Mouse (Mus musculus): ENCODE results near the gene Shld1. TPM values are rescaled to one million over a fixed set of nuclear protein-coding genes. Genes with fewer than 3 reads are reported as not detected.
A peak's percentile ranks its signal among the peaks of the same experiment; 100 is the strongest.

The Shld1 gene
- total RNA-seq, 2 experiments from 2014 or later: 5.0 TPM

DNA sequence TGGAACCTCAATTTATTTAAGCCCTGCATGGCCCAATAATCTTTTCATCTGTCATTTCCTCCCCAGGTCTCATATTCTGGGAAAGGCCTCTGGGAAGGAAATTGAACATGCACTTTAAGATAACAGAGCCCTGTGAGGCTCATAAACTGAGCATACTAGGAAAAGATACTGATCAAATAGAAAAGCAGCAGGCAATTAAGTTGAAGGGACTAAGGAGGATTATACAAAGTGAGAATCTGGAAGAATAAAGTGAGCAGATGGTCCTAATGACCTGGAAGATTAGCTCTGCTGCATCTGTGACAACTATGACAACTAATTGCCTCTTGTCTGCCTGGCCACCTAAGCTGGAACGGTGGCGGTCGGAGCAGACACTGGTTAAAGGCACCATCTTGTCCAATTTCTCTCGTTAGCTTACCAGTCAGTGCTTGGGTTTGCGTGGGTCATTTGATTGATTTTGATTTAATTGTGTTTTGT, 37.3 kb downstream of the Shld1 start:
- no peak for DNase-seq

DNA sequence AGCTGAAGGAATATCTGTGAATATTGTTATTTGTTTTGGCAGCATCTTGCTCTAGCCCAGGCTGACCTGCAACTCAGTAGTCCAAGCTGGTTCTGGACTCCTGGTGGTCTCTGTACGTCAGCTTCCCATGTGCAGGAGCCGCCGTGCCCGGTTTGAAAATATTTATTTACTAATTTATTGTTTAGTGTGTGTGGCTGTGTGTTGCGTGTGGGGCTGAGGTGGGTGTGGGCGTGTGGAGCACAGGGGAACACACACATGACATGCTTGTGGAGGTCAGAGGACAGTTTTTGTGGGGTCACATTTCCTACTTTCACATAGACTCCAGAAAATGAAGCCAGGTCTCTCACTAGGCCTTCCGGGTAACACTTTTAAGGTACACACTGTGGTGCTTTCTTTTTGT, 37.8 kb downstream of the Shld1 start:
- DNase-seq: no peak

DNA sequence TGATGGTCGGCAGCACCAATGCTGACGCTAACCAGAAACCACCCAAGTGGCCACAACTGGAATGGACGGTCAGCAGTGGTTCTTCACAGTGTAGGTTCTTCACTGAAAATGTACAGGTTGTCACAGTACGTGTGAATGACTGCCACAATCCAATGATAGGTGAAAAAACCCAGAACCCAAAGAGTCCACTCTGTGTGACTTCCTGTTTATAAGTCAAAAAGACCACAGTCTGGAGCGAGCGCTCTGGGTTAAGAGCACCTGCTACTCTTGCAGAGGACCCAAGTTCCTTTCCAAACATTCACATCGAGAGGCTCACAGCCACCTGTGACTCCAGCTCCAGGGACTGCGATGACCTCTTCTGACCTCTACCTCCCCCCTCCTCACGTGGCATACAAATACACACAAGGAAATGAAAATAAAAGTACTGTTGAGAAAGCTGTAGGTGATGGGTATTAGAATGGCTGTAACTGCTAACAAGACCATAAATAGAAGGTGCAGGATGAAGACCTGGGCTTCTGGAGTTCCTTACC, 38.7 kb downstream of the Shld1 start:
- DNase-seq: no peak

DNA sequence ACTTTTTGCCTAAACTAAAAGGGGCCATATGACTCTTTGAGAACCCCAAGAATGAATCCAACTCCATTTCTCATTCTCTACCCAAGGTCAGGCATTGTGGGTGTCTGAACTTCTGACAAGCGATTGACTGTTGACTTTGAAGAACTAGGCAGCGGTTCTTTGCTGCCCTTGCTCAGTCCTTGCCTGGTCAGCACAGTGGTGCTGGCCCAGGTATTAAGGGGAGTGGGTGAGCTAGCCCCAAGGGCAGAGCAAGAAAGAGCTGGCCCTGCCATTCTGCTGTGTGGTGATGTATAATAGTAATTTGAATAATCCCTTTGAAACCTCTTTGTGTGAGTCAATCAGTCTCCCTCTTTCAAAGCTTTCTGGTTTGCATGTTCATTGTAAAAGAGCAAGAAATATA, 39.4 kb downstream of the Shld1 start:
- DNase-seq: no peak

DNA sequence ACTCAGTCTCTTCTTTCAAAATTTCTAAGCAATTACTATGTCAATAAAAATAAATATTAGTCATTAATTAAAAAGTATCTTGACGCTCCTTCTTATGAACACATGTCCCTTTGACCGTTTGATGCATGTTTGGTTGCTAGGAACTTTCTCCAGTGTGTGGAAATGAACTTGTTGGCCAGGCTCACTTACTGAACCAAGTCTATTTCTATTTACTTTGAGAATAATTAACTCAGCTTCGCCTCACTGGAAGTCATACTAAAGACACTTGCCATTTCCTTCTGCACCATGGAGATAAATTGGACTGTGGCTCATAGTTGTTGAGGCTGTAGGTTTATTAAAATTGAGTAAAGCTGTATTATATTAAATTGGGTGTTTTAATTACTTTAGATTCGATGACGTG, 46.2 kb downstream of the Shld1 start:
- no peak for DNase-seq

DNA sequence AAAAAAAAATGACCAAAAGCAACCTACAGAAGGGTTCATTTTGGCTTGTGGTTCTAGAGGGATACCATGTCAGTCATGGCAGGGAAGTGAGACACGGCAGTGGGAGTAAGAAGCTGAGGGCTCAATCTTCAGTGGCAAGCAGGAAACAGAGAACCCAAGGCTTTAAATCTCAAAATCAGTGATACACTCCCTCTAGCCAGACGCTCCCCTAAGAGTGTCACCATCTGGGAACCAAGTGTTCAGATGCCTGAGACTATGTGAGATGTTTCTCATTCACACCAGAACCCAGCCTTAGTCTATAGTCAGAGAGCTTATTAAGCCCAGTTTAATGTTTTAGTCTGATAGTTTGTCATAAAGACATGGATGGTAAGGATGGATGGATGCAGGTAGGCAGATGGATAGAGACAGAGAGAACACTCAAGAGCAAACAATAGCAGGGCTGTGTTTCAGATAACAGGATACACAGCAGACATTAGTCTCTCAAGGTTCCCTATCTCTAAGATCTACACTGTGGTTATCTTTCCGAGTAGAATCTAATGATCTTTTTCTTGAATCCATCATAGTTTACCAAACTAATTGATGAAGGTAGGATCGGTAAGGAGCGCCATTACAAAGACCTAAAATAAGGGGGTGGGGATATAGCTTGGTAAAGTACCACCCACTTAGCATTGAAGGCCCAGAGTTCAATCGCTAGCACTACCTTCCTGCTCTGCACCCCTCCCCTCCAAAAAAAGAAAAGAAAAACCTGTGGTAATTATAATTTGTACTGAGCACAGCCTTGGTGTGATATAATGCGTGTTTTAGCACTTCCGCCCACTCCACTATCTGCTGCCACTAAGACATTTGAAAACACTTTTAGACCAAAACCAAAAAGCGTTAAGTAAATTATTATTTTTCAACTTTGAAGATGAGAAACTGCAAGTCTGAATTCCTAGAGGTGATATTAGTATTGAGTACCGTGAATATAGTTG, 47.2 kb downstream of the Shld1 start:
- no peak for DNase-seq

DNA sequence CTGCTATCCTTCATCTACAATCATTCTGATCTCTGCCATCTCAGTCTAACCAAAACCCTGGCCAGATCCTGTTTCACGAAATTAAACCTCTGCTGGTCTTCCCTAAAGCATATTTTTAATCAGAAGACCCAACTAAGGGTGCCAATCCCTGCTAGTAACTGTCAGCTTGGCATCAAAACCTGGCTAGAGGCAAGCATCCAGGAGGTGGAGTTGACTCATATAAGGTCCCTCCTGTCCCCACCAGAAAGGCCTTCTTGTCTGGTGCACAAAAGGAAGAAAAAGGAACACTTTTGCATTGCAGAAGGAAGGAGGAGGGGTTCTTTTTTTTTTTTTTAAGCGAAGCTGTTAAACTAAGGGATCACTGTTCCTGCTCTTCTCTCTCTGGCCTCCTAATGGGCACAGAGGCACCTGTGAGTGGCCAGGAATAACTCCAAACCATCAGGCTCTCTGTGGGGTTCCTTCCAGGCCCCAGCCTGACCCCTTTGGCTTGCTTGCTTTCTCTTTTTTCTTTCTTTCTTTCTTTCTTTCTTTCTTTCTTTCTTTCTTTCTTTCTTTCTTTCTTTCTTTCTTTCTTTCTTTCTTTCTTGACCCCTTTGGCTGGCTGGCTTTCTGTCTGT, 52.2 kb downstream of the Shld1 start:
- no peak for DNase-seq

DNA sequence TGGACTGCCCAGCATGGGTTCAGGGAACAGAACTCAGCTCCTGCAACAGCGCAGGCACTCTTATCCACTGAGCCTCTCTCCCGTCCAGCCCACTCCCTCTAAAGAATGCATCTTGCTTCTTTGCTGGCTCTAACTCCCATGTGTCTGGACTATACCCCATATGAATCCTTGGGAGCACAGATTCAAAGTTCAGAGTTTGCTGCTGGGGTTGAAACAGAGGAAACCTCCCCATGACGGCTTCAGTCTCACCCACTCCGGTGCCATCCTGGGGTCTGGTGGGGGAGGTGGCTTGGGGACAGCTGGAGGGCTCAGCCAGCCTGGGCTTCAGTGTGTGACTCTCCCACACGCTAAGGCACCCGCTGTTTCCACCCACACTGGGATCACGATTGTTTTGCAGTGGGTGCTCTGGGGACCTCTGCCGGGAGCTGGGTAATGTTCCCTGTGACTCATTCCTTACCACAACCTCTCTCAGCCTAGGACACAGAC, 55.2 kb downstream of the Shld1 start:
- no peak for DNase-seq

DNA sequence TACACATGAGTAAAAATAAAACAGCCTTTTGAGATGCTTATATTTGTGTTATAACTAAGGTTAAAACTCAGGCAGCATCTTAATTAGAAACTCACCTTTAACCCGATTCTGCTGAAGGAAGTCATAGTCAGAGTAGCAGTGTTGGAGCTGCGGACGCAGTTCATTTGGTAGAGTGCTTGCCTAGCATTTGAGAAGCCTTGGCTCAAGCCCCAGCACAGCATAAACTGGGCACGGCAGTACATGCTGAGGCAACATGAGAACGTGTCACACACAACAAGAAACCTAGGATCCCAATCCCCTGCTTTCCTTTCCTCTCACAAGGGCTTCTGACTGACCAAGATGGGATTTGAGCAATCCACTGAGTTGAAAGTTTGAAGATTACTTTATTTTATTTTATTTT, 58.1 kb downstream of the Shld1 start:
- peak; percentile 52 for DNase-seq

DNA sequence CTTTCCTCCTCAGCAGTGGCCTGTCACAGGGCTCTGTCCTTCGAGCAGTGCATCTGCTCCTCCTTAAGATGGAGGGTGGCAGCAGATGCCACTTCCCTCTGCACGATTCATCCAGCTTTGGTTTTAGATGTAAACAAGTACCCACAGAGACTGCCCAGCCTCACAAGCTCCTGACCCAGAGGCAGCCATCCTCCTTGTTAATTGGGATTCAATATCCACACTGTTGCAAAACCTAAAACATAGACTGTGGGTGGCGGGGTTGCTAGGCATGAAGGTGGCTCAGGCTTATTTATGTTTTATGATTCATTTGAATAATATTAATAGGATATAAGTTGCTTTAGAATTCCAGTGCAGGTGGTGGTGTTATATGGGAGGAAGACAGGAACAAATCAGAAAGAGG, 59.4 kb downstream of the Shld1 start:
- DNase-seq: no peak

DNA sequence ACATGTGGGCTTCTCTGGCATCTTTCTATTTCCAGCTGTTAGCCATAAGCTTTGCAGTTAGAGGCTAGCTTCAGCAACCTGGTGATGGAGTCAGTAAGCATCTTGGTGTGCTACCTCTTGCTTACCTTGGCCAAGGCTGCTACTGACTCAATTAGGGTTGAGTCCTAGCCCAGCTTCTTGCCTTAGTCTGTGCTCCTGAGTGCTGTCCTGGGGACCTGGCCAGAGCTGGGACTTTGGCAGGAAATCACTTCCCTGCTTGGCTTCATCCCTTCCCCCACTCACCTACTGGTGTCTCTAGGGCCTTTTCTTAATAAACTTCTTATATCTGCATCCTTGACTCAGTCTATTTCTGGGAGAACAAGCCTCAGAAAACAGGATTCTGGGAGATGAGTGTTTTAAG, 64.0 kb downstream of the Shld1 start:
- no peak for DNase-seq

DNA sequence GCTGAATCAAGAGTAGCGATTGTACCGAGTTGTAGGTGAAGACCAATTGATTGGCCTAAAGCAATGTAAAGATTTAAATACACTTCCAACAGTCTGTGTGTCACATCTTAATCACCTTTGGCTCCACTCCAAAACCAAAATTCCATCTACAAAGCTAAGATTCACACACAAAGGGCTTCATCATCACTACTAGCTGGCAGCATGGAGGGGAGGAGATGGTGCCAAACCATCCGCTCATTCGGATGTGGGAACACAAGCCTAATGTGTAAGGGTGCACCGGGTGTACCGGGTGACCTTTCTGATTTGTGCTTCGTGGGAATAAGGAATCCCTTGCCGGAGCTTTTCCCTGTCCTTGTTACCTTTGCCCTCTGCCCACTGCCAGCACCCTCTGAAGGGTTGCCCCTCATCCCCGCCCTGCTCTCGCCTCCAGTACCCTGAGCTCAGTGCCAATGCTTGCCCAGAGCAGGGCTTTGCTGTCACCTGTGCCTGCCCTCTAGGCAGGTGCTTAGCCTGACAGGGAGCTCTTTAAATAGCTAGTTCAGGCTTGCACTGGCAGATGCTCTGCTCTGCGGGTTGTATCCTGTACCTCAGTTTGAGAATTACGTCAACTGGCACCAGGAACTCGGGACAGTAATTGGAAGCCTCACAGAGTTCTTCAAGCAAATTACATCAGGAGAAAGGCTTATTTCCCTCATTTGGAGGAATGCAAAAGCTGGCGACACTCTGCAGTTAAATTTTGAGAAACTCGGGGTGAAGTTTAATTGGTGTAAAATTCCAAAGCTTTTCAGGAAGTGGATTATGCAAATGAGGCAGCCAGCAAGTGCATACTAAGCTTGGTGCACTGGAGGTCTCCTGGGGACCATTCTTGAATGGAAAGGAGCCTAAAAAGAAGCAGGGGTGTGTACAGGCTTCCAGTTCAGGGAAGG, 64.7 kb downstream of the Shld1 start:
- peak; percentile 7 for DNase-seq

DNA sequence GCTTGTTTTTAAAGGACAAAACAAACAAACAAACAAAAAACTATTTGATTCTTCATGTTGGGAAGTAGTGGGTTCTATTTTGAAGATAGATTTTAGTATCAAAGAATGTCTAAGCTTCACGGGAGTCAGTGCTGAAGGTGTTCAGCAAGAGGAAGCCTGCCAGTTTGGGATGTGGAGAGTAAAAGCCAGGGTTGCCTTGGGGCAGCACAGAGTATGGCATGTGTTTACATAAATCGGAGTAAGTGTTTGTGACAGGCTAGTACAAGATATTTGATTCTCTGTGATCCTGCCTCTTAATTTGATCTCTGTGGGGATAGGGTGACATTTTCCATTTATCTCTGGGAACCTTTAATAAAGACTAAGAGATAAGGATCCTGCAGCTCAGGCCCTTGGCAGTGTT, 65.7 kb downstream of the Shld1 start:
- no peak for DNase-seq

DNA sequence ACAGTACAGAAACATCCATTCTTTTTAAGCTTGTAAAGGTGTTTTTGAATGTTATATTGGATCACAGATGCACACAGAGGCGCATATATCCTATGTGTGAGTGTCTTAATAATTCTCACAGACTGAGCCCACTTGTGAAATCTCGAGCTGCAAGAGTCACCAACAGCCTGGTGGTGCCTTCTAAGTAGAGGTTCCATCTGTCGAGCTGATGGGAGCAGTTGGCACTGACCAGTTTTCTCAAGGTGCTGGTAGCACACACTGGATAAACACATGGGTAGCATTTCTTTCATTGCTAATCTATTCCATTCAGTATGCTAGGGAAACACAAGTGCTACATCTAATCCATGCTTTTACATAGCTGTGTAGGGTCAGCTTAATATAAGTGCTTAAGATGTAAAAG, 66.4 kb downstream of the Shld1 start:
- no peak for DNase-seq

DNA sequence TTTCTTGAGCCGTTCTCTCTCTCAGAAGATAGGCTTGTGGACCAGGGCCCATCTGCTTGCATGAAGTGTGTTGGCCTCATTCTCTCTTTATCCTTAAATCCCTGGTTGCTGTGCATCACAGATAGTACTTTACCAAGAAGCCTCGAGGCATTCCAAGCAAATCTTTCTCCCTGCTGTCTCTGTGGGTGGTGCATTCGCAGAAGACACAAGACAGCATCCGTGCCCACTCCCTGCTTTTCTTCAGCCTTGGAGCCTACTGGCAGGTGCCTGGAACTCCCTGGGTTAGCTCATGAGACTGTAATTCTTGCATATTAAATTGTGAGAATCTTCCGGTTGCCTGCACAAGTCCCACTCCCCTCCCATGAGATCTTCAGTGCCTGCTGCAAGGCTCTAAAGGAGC, 71.2 kb downstream of the Shld1 start:
- no peak for DNase-seq

DNA sequence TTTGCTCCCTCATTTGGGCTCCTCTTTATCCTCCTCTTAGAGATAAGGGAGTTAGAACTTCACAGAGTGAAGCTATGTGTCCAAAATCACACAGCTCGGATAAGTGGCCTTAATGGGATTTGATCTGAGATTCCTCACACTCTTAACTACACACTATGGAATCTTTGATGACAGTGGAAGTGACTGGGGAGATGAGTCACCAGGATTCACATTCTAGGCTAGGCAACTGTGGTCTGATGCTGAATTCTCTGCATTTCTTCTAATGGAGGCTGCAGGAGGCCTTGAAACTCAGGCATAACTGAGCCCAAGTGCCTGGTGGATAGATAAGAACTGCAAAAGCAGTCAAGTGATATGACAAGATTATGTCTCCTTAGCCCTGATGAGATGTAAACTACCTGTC, 84.1 kb downstream of the Shld1 start:
- DNase-seq: no peak

DNA sequence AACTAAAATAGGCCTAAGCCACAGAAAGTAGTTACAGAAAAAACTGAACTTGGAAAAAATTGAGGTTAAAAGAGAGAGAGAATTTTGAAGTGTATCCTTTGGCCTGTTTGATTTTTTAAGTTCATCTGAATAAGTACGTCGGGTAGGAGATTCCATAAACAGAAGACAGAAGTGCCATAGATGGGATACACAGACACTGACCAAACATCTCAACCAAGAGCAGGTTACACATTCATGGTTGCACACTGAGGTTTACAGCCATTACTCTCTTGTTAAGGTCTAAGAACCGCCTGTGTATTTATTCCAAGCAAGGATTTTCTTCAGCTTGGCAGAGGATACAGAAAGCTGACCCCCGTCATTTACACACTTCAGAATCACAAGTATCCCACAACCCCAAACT, 94.2 kb downstream of the Shld1 start, which contains the start of gene Chgb:
TSS of gene Chgb (plus strand) at position 301 of the 400 bp plus-strand sequence.
- DNase-seq: no peak

DNA sequence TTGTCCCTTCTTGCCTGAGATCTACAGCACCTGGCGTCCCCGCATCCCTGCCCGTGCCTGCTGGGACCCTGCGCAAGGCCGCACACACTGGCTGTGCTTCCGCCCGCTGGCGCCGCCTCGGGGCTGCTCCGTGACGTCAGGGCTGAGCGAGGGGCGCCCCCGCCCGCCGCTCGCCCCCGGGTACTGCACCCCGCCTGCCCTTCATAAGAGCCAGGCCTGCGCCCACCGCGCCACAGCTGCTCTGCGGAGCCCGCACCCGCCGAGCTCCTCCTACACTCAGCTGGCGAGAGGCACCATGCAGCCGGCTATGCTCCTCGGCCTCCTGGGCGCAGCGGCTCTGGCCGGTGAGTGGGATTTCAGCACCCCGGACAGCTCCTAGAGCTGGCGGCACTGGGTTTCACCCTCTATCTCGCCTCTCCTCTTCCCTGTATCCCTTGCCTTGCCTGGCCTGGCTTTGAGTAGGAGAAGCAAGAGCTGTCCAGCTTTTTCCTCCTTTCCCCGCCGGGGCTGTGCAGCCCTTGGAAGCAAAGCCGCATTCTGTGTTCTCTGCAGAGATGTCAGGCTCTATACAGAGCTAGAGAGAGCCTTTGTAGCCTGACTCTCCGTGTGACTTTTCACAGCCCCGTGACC, 94.8 kb downstream of the Shld1 start:
- DNase-seq: peak; percentile 74

DNA sequence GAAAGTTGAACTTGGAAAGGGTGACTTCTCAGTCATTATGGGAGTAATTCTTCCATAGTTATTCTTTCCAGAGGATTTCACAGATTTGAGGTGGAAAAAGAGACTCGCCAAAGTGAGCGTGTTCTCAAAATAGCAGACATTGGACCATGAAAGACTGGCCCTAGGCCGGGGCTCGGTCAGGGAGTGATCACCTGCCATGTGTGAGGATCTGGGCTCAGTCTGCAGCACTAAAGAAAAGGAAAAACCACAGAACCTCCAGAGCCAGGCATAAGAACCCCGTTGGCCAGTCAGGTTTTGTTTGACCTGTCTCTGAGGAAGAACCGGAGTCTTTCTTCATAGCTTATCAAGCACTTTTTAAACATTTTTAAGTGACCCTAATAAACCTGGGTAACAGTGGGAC, 97.3 kb downstream of the Shld1 start:
- no peak for DNase-seq

DNA sequence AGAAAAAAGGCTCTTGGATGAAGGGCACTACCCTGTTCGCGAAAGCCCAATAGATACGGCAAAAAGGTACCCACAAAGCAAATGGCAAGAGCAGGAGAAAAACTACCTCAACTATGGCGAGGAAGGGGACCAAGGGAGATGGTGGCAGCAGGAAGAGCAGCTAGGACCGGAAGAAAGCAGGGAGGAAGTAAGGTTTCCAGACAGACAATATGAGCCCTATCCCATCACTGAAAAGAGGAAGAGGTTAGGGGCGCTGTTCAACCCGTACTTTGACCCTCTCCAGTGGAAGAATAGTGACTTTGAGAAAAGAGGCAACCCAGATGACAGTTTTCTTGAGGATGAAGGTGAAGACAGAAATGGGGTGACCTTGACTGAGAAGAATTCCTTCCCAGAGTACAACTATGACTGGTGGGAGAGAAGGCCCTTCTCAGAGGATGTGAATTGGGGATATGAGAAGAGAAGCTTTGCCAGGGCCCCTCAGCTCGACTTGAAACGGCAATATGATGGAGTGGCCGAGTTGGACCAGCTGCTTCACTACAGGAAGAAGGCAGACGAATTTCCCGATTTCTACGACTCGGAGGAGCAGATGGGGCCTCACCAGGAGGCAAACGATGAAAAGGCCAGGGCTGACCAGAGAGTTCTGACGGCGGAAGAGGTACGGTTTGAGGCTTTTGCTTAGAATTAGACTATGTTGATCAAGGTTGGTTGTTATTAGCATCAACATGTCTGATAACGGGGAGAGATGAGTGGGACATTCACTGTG, 106.9 kb downstream of the Shld1 start:
- DNase-seq: no peak

DNA sequence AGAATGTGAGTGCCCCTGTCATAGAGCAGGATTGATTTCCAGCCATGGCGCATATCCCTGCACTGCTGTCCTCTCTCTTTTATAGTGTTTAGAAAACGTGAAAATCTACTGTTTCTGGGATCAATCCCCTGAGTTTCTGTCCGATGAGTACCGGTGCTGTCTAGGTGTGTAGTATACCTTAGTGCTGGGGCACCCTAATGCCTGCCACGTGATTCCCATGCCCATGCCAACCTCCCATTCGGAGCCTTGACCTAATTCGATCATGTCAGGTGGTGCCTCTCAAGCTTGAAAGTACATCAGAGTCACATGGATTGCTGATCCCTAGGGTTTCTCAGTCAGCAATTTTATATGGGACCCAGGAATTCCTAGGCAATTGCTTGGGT, 107.5 kb downstream of the Shld1 start:
- DNase-seq: no peak
